Mouse (Mus musculus) cortical plate, adult 2 months (tissue): ENCODE measurements around the gene Igfbp4.

Source experiments
- CTCF ChIP-seq: fragments of 200-500 bp; IDR thresholded peaks from 2 replicates; pipeline ENCODE4 v1.5.1; 2011; ENCODE audit warnings: mild to moderate bottlenecking, control low read depth, low read length; ENCODE audit not compliant: insufficient read depth; ENCODE audit errors: extremely low read depth
- POLR2A ChIP-seq: fragments of 200-500 bp; IDR thresholded peaks from 2 replicates; pipeline ENCODE4 v1.6.1; 2011; ENCODE audit warnings: mild to moderate bottlenecking, low read length, control low read depth; ENCODE audit not compliant: insufficient read depth; ENCODE audit errors: extremely low read depth

DNA sequence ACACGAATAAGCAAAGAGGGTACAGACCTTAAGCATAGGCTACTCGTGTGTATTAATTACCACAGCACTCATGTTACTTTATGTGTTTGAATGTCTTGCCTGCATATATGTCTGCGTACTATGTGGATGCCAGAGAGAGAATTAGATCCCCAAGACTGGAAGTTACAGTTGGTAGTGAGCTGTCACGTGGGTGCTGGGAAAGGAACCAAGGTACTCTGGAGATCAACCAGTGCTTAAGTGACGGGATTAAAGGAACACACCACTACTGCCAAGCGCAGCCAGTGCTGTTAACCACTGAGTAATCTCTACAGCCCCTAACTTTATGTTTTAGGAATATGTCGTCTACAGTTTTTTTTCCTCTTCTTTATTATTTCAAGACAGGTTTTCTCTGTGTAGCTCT, 45.1 kb upstream of the Igfbp4 start:
- TF ChIP-seq CTCF (no peak), POLR2A (no peak)
